Mouse (Mus musculus): ENCODE results near the gene Vamp8. TPM values are rescaled to one million over a fixed set of nuclear protein-coding genes. Genes with fewer than 3 reads are reported as not detected.

The Vamp8 gene
- polyA plus RNA-seq, 1 experiment from 2014 or later = 157 TPM

GRCm38 (mm10) chr6:72388266-72388665 is 2.2 kb downstream of the Vamp8 start:
- Histone ChIP-seq H3K9me3 (ENCODE audit: control insufficient read depth, low read length) (no peaks in the 10 kb centered on the region), H3K27ac (replicated peaks in 1 of 2; ENCODE audit: control insufficient read depth in 1 of 2, insufficient read depth in 1 of 2, low read depth in 2 of 2, low read length in 2 of 2) (no peak overlapping the region), H3K4me3 (ENCODE audit: control insufficient read depth in 1 of 2, insufficient read depth in 1 of 2, low read depth in 1 of 2, low read length in 2 of 2) (no peak overlapping the region), H3K9ac (ENCODE audit: low read length) (no peak overlapping the region), H3K4me2 (ENCODE audit: low read length) (0 out of 2 replicates have a peak overlapping the region, but pooled peaks have one; percentile 74), H3K36me3 (ENCODE audit: control insufficient read depth, insufficient read depth, low read length) (peaks cover 37% of the 10 kb centered on the region), H3K27me3 (ENCODE audit: control insufficient read depth, insufficient read depth, low read length) (no peaks in the 10 kb centered on the region), H3K4me1 (ENCODE audit: control insufficient read depth in 2 of 2, insufficient read depth in 2 of 2, low read length in 2 of 2) (peaks cover 12 to 13% of the 10 kb centered on the region in 2 experiments; a peak in 3 of 4 replicates)
- no peak for ATAC-seq (ENCODE audit: insufficient number of reproducible peaks, insufficient read depth, low FRiP score, low read depth)
- 63% methylated on average over 10 of the region's 10 CpGs for WGBS

- no peak overlapping the region for H3K27ac ChIP-seq (replicated peaks in 1 of 2; ENCODE audit: control insufficient read depth in 1 of 2, insufficient read depth in 1 of 2, low read depth in 2 of 2, low read length in 2 of 2)
- no peak for ATAC-seq (ENCODE audit: insufficient number of reproducible peaks, insufficient read depth, low FRiP score, low read depth)
- no peaks in the 10 kb centered on the region for H3K27me3 ChIP-seq (ENCODE audit: control insufficient read depth, insufficient read depth, low read length)
- WGBS = 82% methylated on average over 3 of the region's 3 CpGs
- no peak overlapping the region for H3K4me3 ChIP-seq (ENCODE audit: control insufficient read depth in 1 of 2, insufficient read depth in 1 of 2, low read depth in 1 of 2, low read length in 2 of 2)
- H3K4me1 ChIP-seq (ENCODE audit: control insufficient read depth in 2 of 2, insufficient read depth in 2 of 2, low read length in 2 of 2) = peaks cover 12 to 13% of the 10 kb centered on the region in 2 experiments; a peak in 3 of 4 replicates
- peaks cover 37% of the 10 kb centered on the region for H3K36me3 ChIP-seq (ENCODE audit: control insufficient read depth, insufficient read depth, low read length)
- no peaks in the 10 kb centered on the region for H3K9me3 ChIP-seq (ENCODE audit: control insufficient read depth, low read length)
- H3K9ac ChIP-seq (ENCODE audit: low read length) = no peak overlapping the region
- no peak overlapping the region for H3K4me2 ChIP-seq (ENCODE audit: low read length)
Measured at GRCm38 (mm10) chr6:72387816-72388215, 2.7 kb downstream of the Vamp8 start.

- Histone ChIP-seq H3K4me3 (ENCODE audit: control insufficient read depth in 1 of 2, insufficient read depth in 1 of 2, low read depth in 1 of 2, low read length in 2 of 2) (no peak overlapping the region), H3K27ac (replicated peaks in 1 of 2; ENCODE audit: control insufficient read depth in 1 of 2, insufficient read depth in 1 of 2, low read depth in 2 of 2, low read length in 2 of 2) (no peak overlapping the region), H3K27me3 (ENCODE audit: control insufficient read depth, insufficient read depth, low read length) (no peaks in the 10 kb centered on the region), H3K36me3 (ENCODE audit: control insufficient read depth, insufficient read depth, low read length) (peaks cover 37% of the 10 kb centered on the region), H3K9me3 (ENCODE audit: control insufficient read depth, low read length) (no peaks in the 10 kb centered on the region), H3K9ac (ENCODE audit: low read length) (no peak overlapping the region), H3K4me1 (ENCODE audit: control insufficient read depth in 2 of 2, insufficient read depth in 2 of 2, low read length in 2 of 2) (peaks cover 12 to 13% of the 10 kb centered on the region in 2 experiments; a peak in 3 of 4 replicates), H3K4me2 (ENCODE audit: low read length) (no peak overlapping the region)
- WGBS = 84% methylated on average over 2 of the region's 2 CpGs
- no peak for ATAC-seq (ENCODE audit: insufficient number of reproducible peaks, insufficient read depth, low FRiP score, low read depth)
Measured at GRCm38 (mm10) chr6:72386561-72386960, 3.9 kb downstream of the Vamp8 start.

GRCm38 (mm10) chr6:72385258-72385657 is 5.2 kb downstream of the Vamp8 start:
- Histone ChIP-seq H3K4me1 (ENCODE audit: control insufficient read depth in 2 of 2, insufficient read depth in 2 of 2, low read length in 2 of 2) (peaks cover 7 to 9% of the 10 kb centered on the region in 2 experiments; a peak in 3 of 4 replicates), H3K4me3 (ENCODE audit: control insufficient read depth in 1 of 2, insufficient read depth in 1 of 2, low read depth in 1 of 2, low read length in 2 of 2) (no peak overlapping the region), H3K4me2 (ENCODE audit: low read length) (no peak overlapping the region), H3K27me3 (ENCODE audit: control insufficient read depth, insufficient read depth, low read length) (no peaks in the 10 kb centered on the region), H3K9me3 (ENCODE audit: control insufficient read depth, low read length) (no peaks in the 10 kb centered on the region), H3K27ac (replicated peaks in 1 of 2; ENCODE audit: control insufficient read depth in 1 of 2, insufficient read depth in 1 of 2, low read depth in 2 of 2, low read length in 2 of 2) (no peak overlapping the region), H3K9ac (ENCODE audit: low read length) (no peak overlapping the region), H3K36me3 (ENCODE audit: control insufficient read depth, insufficient read depth, low read length) (peaks cover 37% of the 10 kb centered on the region)
- ATAC-seq (ENCODE audit: insufficient number of reproducible peaks, insufficient read depth, low FRiP score, low read depth) = no peak
- WGBS = 60% methylated on average over 4 of the region's 4 CpGs

- ATAC-seq (ENCODE audit: insufficient number of reproducible peaks, insufficient read depth, low FRiP score, low read depth) = no peak
- no peaks in the 10 kb centered on the region for H3K9me3 ChIP-seq (ENCODE audit: control insufficient read depth, low read length)
- H3K4me1 ChIP-seq (ENCODE audit: control insufficient read depth in 2 of 2, insufficient read depth in 2 of 2, low read length in 2 of 2) = peaks cover 6 to 8% of the 10 kb centered on the region in 2 experiments; a peak in 2 of 4 replicates
- H3K27me3 ChIP-seq (ENCODE audit: control insufficient read depth, insufficient read depth, low read length) = no peaks in the 10 kb centered on the region
- H3K9ac ChIP-seq (ENCODE audit: low read length) = no peak overlapping the region
- 86% methylated on average over 7 of the region's 7 CpGs for WGBS
- peaks cover 37% of the 10 kb centered on the region for H3K36me3 ChIP-seq (ENCODE audit: control insufficient read depth, insufficient read depth, low read length)
- H3K4me3 ChIP-seq (ENCODE audit: control insufficient read depth in 1 of 2, insufficient read depth in 1 of 2, low read depth in 1 of 2, low read length in 2 of 2) = no peak overlapping the region
- no peak overlapping the region for H3K4me2 ChIP-seq (ENCODE audit: low read length)
- H3K27ac ChIP-seq (replicated peaks in 1 of 2; ENCODE audit: control insufficient read depth in 1 of 2, insufficient read depth in 1 of 2, low read depth in 2 of 2, low read length in 2 of 2) = no peak overlapping the region
Measured at GRCm38 (mm10) chr6:72383952-72384351, 6.6 kb downstream of the Vamp8 start.

GRCm38 (mm10) chr6:72383142-72383820 is 7.2 kb downstream of the Vamp8 start:
- peaks cover 3 to 6% of the 10 kb centered on the region in 2 experiments; a peak in 2 of 4 replicates for H3K4me1 ChIP-seq (ENCODE audit: control insufficient read depth in 2 of 2, insufficient read depth in 2 of 2, low read length in 2 of 2)
- WGBS = 76% methylated on average over 6 of the region's 6 CpGs
- no peak overlapping the region for H3K27ac ChIP-seq (replicated peaks in 1 of 2; ENCODE audit: control insufficient read depth in 1 of 2, insufficient read depth in 1 of 2, low read depth in 2 of 2, low read length in 2 of 2)

GRCm38 (mm10) chr6:72382494-72382893 is 8.0 kb downstream of the Vamp8 start:
- Histone ChIP-seq H3K27ac (replicated peaks in 1 of 2; ENCODE audit: control insufficient read depth in 1 of 2, insufficient read depth in 1 of 2, low read depth in 2 of 2, low read length in 2 of 2) (no peak overlapping the region), H3K4me1 (ENCODE audit: control insufficient read depth in 2 of 2, insufficient read depth in 2 of 2, low read length in 2 of 2) (peaks cover 3 to 4% of the 10 kb centered on the region in 2 experiments; a peak in 2 of 4 replicates), H3K9ac (ENCODE audit: low read length) (no peak overlapping the region), H3K4me3 (ENCODE audit: control insufficient read depth in 1 of 2, insufficient read depth in 1 of 2, low read depth in 1 of 2, low read length in 2 of 2) (no peak overlapping the region), H3K4me2 (ENCODE audit: low read length) (no peak overlapping the region), H3K27me3 (ENCODE audit: control insufficient read depth, insufficient read depth, low read length) (no peaks in the 10 kb centered on the region), H3K9me3 (ENCODE audit: control insufficient read depth, low read length) (no peaks in the 10 kb centered on the region), H3K36me3 (ENCODE audit: control insufficient read depth, insufficient read depth, low read length) (peaks cover 28% of the 10 kb centered on the region)
- ATAC-seq (ENCODE audit: insufficient number of reproducible peaks, insufficient read depth, low FRiP score, low read depth) = no peak
- 75% methylated on average over 6 of the region's 6 CpGs for WGBS

More at GRCm38 (mm10) chr6:72383142-72383820, 7.2 kb downstream of the Vamp8 start:
- Histone ChIP-seq H3K36me3 (ENCODE audit: control insufficient read depth, insufficient read depth, low read length) (peaks cover 33% of the 10 kb centered on the region), H3K9ac (ENCODE audit: low read length) (no peak overlapping the region), H3K4me2 (ENCODE audit: low read length) (no peak overlapping the region), H3K9me3 (ENCODE audit: control insufficient read depth, low read length) (no peaks in the 10 kb centered on the region), H3K4me3 (ENCODE audit: control insufficient read depth in 1 of 2, insufficient read depth in 1 of 2, low read depth in 1 of 2, low read length in 2 of 2) (no peak overlapping the region), H3K27me3 (ENCODE audit: control insufficient read depth, insufficient read depth, low read length) (no peaks in the 10 kb centered on the region)
- ATAC-seq (ENCODE audit: insufficient number of reproducible peaks, insufficient read depth, low FRiP score, low read depth) = no peak
